Mouse (Mus musculus) cerebellum, postnatal 4 days (tissue): ENCODE results near the gene Tmem221.

Experiments
- DNase-seq, 2 experiments: peaks; one replicate each; pipeline ENCODE4 v3.0.0; 2022; ENCODE audit warnings: low spot score in 2 of 2, mixed read lengths in 1 of 2

Tmem221 gene

GRCm38 (mm10) chr8:71558071-71558957 lies at the start of gene Tmem221:
Gene Tmem221 (minus strand): TSS chr8:71558871.
- no peak for DNase-seq

GRCm38 (mm10) chr8:71604021-71604420 lies 45.4 kb upstream of the Tmem221 start:
- no peak for DNase-seq

DNA sequence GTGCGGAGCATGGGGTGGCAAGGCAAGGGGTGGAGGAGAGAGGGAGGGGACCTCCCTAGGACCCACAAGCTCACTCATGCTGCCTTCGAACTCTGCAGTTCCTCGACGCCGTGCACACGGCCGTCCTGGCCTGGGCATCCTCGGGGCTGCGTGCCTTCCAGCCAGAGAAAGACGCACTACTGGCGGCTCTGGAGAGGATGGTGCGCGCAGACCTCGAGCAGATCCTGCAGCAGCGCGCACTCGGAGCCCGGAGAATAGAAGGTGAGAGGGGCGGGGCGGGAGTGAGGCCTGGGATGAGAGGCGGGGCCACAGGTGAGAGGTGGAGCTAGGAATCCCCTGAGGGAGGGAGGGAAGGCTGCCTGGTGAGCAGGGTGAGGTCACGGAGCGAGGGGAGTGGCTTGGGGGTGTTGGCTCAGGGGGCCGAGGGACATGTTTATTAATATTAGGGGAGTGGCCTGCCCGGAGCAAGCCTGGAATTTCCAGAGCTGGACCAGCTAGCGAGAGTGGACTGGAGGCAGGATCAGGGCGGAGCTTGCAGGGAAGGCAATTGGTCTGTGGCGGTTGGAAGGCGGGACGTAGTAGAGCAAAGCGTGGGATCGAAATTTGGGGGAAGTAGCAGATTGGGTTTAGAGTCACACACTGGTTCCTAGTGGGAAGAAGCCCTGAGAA lies 44.1 kb upstream of the Tmem221 start:
- no peak for DNase-seq

DNA sequence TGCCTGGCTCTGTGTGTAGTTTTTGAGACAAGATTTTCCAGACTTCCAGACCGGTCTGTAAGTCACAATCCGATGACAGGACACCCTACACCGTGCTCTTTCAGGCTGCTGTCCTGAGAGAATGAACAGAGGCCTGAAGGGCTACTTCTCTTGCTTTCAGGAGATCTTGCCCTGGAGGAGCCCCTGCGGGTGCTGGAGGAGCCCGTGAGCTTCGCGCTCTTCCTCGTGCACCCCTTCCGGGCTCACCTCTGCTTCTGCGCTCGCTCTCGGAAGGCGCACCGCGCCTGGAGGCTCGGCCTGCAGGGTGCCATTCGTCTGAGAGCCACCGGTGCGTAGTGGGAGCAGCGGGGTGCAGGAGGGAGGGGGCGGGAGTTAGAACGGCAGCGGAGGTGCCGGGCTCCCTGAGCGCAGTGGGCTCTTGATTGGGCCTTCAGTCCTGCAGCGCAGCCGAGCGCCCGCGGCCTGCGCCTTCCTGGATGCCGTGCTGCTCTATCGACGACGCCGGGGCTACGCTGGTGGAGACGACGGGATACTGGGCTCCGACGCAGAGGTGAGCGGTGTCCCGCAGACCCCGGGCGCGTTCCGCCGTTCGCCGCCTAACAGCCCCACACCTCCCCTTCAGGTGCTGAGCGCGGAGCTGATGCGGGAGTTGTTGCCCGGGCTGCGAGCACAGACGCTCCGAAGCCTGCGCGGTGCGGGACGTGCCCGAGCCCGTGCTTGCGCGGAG lies 43.4 kb upstream of the Tmem221 start:
- peak in 1 of 2 experiments; percentile 17 for DNase-seq

- DNase-seq: no peak
Observed at GRCm38 (mm10) chr8:71598841-71599240, 40.2 kb upstream of the Tmem221 start.

GRCm38 (mm10) chr8:71598375-71598774 lies 39.7 kb upstream of the Tmem221 start:
- DNase-seq: no peak

GRCm38 (mm10) chr8:71597451-71597850 lies 38.8 kb upstream of the Tmem221 start, which contains the start of gene Fam129c:
Gene Fam129c (plus strand): TSS chr8:71597648.
- no peak for DNase-seq

DNA sequence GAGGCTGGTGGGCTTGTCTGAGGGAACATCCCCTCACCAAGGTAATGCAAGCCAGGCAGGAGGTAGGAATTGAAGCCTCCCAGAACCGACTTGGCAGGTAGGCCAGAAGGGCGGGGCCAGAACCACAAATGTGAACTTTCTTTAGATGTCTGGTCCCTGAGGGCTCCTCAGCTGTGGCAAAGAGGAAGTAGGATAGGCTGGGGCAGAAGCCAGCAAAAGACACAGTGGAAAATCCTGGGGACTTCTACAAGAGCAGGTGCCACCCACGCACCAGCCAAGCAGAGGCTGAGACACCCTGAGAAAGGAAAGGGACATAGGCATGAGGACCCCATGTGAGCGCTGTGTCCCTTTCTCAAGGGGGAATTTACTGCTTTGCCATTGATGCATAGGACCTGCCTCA lies 38.1 kb upstream of the Tmem221 start:
- no peak for DNase-seq

DNA sequence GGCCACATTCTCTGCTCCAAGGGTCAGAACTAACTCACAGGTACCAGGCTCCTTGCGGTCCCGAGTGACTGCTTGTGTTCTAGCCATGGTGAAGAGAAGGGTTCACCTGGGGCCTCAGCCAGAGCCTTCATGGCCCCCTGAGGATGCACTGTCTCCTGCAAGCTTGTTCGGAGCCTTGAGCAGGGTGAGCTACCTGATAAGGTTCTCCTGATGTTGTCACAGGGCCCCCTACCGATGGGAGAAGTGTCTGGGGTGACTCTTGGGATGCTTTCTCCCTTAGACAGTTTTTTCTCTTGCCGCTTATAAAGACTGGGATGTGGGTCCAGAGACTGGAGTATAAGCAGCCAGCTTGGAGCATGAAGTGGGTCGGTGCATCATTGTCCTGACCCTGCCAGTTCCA lies 37.7 kb upstream of the Tmem221 start:
- no peak for DNase-seq

GRCm38 (mm10) chr8:71595862-71596261 lies 37.2 kb upstream of the Tmem221 start:
- DNase-seq: peak; percentile 89 to 95

DNA sequence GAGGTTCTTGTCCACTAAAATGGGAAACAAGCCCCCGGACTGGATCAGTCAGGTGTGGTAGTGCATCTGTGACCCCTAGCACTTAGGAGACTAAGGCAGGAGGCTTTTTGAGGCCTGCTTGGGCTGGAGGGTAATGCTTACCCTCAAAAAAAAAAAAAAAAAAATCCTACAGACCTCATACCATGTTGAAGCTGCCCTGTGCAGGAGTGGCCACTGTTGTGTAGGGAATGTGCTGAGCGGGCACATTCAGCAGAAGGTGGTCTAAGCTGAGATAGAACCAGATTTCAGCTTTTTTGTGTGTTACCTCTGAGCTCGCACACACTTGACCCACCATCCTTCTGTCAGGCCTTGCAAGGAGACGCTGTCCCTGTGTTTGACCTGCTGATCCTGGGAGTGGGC lies 35.7 kb upstream of the Tmem221 start:
- DNase-seq: no peak

DNA sequence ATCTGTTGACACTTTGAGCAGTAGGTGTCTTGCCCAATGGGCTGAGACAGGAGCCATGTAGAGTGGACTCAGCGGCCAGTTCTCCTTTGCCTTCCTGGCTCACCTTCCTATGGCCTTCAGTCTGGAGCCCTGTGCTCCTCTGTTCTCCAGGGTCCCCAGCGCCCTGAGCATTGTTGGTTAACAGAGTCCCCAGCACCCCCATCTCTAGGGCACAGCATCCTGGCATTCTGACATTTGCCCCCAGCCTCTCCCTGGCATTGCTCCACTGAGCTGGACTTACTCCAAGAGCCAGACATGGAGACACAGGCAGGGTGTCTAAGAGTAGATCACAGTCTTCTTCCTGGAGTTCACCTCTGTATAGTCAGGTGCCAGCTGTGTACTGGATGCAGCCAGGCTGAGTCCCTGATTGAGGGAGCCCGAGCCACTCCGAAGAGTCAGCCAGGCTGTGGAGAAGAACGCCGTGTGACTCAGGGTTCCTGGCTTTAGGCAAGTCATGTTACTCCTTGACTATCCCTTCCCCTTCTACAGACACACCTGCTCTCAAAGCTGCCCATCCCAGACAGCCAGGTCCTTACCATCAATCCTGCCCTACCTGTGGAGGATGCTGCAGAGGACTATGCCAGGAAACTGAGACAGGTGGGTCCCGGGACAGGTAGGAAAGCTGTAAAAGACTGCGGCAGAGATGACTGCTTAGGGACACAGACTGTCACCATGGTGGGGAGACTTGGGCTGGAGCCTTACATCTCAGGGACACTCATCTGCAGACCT lies 35.1 kb upstream of the Tmem221 start:
- DNase-seq: no peak

DNA sequence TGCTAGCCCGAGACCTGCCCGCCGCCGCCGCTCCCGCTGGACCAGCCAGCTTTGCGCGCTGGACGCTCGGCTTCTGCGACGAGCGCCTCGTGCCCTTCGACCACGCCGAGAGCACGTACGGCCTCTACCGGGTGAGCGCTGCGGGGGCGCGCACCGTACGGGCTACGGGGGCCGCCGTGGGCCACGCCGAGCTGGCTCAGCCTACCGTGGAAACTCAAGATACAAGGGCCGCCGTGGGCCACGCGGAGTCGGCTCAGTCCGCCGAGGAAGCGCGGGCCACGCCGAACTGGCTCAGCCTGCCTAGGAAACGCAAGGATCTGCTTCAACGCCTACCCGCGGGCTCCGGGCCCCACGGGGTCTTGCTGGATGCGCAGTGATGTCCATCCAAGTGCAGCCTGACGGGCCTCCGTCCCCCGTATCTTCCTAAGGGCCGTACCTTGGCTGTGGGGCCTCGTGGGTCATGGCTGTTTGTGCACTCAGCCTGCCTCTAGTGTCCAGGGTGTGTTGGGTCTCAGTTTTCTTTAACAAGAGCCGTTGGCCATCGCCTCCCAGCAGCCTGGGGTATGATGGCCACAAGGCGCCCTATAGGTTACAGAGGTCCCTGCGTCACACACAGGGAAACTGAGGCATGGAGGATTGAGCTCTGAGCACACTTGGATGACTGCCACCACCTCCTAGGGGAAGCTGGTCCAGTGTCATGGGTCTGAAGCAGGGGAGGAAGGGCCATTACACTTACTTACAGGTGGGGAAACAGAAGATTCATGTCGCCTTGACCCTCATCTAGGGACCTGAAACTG lies 33.9 kb upstream of the Tmem221 start:
- DNase-seq: peak in 1 of 2 experiments; percentile 75

DNA sequence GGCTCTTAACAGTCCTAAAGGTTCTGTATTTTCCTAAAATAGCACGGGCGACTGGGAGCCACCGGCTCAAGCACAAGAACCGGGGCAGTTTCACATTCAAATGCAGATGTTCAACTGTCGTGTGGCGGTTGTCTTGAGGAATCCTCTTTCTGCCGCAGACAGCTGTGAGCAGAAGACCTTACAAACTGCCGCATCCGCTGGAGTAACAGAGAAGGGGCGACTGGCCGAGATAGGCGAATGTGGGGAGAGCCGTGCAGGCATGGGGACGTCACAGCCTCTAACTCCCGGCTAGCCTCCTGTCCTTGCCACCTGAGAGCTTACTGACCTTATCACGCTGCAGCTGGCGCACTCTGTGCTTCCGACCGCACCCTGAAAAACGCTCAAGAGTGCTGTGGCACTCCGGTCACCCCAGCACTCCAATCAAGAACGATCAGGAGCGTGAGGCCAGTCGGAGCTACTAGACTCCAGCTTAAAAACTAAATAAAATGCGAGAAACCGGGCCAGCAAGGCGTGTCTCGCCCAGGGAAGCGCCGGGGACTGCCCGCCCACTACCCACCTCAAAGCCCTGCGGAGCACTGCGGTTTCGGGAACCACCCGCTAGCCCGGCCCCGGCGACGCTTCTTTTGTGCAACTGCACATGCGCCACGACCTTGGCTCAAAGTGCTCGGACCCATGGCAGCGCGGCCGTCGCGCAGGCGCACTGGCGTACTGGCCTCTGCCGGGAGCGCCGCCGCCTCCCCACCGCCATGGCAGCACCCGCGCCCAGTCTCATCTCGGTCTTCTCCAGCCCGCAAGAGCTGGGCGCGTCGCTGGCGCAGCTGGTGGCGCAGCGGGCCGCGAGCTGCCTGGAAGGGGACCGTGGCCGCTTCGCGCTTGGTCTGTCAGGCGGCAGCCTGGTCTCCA lies 33.1 kb upstream of the Tmem221 start, which contains the start of gene Pgls:
Gene Pgls, plus strand, starts transcription at position 706 of the 903 bp plus-strand sequence.
- DNase-seq: peak; percentile 92 to 95

- no peak for DNase-seq
Observed at GRCm38 (mm10) chr8:71591017-71591416, 32.3 kb upstream of the Tmem221 start.

- no peak for DNase-seq
Observed at GRCm38 (mm10) chr8:71588762-71589161, 30.1 kb upstream of the Tmem221 start.

DNA sequence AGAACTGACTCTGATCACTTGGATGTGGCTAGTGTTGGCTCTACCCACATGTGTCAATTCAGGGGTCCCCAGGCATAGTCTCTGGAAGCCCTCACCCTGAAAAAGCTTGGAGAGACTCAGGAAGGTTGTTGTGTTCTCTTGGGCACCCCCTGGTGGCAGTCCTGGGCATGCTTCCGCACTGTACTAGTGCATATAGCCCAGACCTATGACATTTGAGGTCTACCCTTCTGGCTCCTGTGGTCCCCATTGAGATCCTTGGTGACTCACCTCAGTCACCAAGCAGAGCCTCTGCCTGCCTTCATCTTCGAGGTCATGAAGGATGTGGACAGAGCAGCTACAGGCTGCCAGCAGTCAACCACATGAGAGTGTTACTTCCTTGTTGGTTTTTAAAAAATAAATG lies 28.2 kb upstream of the Tmem221 start:
- DNase-seq: peak in 1 of 2 experiments; percentile 59

GRCm38 (mm10) chr8:71580201-71580600 lies 21.5 kb upstream of the Tmem221 start:
- DNase-seq: no peak

DNA sequence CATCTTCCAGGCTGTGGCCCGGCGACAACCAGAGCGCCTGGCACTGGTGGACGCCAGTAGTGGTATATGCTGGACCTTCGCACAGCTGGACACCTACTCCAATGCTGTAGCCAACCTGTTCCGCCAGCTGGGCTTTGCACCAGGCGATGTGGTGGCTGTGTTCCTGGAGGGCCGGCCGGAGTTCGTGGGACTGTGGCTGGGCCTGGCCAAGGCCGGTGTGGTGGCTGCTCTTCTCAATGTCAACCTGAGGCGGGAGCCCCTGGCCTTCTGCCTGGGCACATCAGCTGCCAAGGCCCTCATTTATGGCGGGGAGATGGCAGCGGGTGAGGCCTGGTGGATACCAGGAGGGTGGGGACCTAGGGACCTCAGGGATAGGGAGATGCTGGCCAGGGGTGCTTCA lies 20.8 kb upstream of the Tmem221 start:
- no peak for DNase-seq
